Mouse (Mus musculus) thymus, adult 2 months (tissue): ENCODE results near the gene Tcp11l1. TPM values are rescaled to one million over a fixed set of nuclear protein-coding genes. Genes with fewer than 3 reads are reported as not detected.

Experiments used
- DNase-seq: peaks from one replicate; pipeline ENCODE4 v3.0.0; 2021
- H3K27ac ChIP-seq: fragments of 200-500 bp; 2 replicates; pipeline ENCODE4 v1.5.1; 2012; ENCODE audit warnings: low read length, control low read depth; ENCODE audit not compliant: control insufficient read depth, insufficient read depth
- H3K27me3 ChIP-seq: fragments of 200-500 bp; 2 replicates; pipeline ENCODE4 v1.6.1; 2012; ENCODE audit warnings: mild to moderate bottlenecking, low read length, moderate library complexity, mixed read lengths; ENCODE audit not compliant: control insufficient read depth, insufficient read depth
- H3K36me3 ChIP-seq: fragments of 200-500 bp; 2 replicates; pipeline ENCODE4 v1.6.1; 2012; ENCODE audit warnings: mild to moderate bottlenecking, low read length, moderate library complexity; ENCODE audit not compliant: control insufficient read depth, insufficient read depth
- H3K4me1 ChIP-seq: fragments of 200-500 bp; replicated peaks from 2 replicates; pipeline ENCODE4 v1.6.1; 2012; ENCODE audit warnings: low read length; ENCODE audit not compliant: control insufficient read depth, insufficient read depth
- H3K4me3 ChIP-seq: fragments of 200-500 bp; 2 replicates; pipeline ENCODE4 v1.5.1; 2012; ENCODE audit warnings: mild to moderate bottlenecking, low read length, control low read depth, moderate library complexity; ENCODE audit not compliant: control insufficient read depth, insufficient read depth
- CTCF ChIP-seq: fragments of 200-500 bp; IDR thresholded peaks from 2 replicates; pipeline ENCODE4 v1.5.1; 2012; ENCODE audit warnings: mild to moderate bottlenecking, control low read depth, low read length, moderate library complexity, borderline replicate concordance; ENCODE audit not compliant: control insufficient read depth, poor library complexity, insufficient read depth; ENCODE audit errors: extremely low read depth
- POLR2A ChIP-seq: fragments of 200-500 bp; IDR thresholded peaks from 2 replicates; pipeline ENCODE4 v1.6.1; 2012; ENCODE audit warnings: mild to moderate bottlenecking, low read length, control low read depth, moderate library complexity; ENCODE audit not compliant: control insufficient read depth, poor library complexity, insufficient read depth; ENCODE audit errors: extremely low read depth
- WGBS: fragments of 180-500 bp; shearing (Covaris S2); methylation state at CpG from one replicate; pipeline ENCODE4 v1.1.7; 2018; 5-methylcytosine and 5-hydroxymethylcytosine counted together
- polyA plus RNA-seq: library from polyadenylated mRNA; depleted of rRNA; stranded (reverse); fragments of >200 nt; gene quantifications from 2 replicates; pipeline ENCODE4 v1.2.3, GENCODE M21; 2012

The Tcp11l1 gene
- polyA plus RNA-seq, 1 experiment: 2.0 TPM

DNA sequence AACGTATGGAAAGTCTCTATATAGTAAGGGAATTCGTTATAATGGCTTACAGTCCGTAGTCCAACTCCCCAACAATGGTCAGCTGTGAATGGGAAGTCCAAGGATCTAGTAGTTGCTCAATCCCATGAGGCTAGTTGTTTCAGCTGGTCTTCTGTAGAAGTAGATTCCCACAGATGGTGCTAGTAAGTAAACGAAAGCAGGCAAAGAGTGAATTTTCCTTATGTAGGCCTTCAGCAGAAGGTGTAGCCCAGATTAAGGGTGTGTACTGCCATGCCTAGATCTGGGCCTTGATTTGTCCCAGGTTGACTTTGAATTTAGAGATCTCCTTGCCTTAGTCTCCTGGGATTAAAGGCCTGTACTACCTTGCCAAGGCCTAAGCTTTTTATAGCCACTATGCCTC lies 4.3 kb upstream of the Tcp11l1 start, which contains the start of gene Pin1rt1:
TSS of gene Pin1rt1 (minus strand) at position 101 of the 400 bp plus-strand sequence.
- DNase-seq: no peak
- H3K36me3 ChIP-seq: no peaks in the 10 kb centered on the region
- H3K27ac ChIP-seq: no peak within 1 kb of the TSS
- H3K4me3 ChIP-seq: no peak within 1 kb of the TSS
- WGBS: 94% methylated on average over 4 of the region's 4 CpGs
- H3K4me1 ChIP-seq: peaks cover 9% of the 10 kb centered on the region; the same call in 1 of the 2 replicates
- TF ChIP-seq CTCF (no peak), POLR2A (no peak)
- peaks cover 9% of the 10 kb centered on the region; the same call in 1 of the 2 replicates for H3K27me3 ChIP-seq

DNA sequence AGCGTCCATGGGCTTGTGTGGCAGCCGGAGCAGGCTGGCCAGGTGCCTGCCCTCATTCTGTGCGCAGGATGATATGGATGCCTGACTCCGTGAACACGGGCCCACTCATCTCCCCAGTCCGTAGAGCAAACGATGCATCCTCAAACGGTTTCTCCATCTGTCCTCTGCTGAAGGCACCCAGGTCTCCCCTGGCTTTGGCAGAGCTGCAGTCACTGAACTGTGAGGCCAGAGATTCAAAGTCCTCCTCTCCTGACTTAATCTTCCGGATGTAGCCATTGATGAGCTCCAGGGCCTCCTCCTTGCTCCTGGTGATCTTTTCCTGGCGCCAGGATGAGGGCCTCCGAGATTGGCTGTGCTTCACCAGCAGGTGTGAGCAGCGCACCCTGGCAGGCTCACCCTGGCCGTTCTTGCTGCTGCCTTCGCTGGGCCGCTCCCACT lies 2.3 kb upstream of the Tcp11l1 start:
- Histone ChIP-seq H3K27ac (no peak overlapping the region), H3K4me3 (no peak overlapping the region), H3K4me1 (peaks cover 9% of the 10 kb centered on the region; the same call in 1 of the 2 replicates), H3K27me3 (peaks cover 18% of the 10 kb centered on the region), H3K36me3 (no peaks in the 10 kb centered on the region)
- DNase-seq: no peak
- WGBS: 91% methylated on average over 15 of the region's 15 CpGs
- TF ChIP-seq CTCF (no peak), POLR2A (no peak)

DNA sequence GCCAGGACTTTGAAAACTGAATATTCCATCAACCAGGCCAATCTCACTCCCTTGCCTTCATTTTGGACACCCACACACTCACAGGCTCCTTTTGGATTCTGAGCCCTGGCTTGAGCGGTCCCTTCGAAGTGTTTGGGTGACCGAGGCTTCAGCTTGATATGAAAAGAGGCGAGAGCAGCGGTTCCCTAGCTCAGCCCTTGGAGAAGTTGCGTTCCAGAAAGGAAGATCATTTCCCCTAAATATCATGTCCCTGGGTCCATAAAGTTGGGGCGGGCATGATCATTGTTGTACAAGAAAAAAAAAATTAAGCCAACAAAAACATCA lies 479 bp upstream of the Tcp11l1 start:
- H3K36me3 ChIP-seq: no peaks in the 10 kb centered on the region
- DNase-seq: no peak
- TF ChIP-seq CTCF (no peak), POLR2A (no peak)
- peaks cover 9% of the 10 kb centered on the region; the same call in 1 of the 2 replicates for H3K4me1 ChIP-seq
- WGBS: 17% methylated on average over 7 of the region's 7 CpGs
- H3K27ac ChIP-seq: no peak overlapping the region
- H3K27me3 ChIP-seq: peaks cover 18% of the 10 kb centered on the region
- peak overlapping the region; percentile 52 for H3K4me3 ChIP-seq

DNA sequence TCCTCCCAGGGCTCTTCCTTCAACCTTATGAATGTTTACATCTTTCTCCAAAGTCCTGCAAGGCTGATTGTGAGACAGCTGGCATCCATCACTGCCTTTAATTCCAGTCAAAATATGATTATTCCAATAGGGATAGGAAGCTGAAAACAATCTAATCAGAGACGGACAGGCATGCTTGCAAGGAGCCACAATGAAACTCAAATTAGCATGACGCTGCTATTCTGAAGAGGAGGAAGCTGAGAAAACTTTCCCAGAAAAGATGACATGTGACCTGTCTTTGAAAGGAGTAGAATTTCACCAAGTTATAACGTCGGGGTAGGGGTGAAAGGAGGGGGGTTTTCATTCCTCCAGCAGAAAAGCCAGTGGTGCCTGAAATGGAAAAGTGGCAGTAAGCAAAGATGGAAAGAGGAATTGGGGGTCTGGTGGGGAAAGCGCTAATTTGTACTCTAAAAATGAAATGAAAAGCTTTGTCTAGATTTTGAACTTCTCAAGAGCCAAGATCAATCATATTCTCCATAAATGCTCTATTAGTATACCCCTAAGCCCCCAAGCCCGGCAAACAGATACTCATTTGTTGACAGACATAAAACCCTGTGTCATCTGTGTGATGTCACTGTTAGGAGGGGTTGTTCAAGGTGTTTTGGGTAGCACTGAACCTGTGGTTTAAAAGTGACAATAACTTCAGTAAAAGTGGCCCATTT lies 1.1 kb downstream of the Tcp11l1 start:
- 15% methylated on average over 6 of the region's 6 CpGs for WGBS
- peaks cover 9% of the 10 kb centered on the region; the same call in 1 of the 2 replicates for H3K4me1 ChIP-seq
- no peak overlapping the region for H3K27ac ChIP-seq
- H3K27me3 ChIP-seq: peaks cover 18% of the 10 kb centered on the region
- DNase-seq: no peak
- no peak overlapping the region for H3K4me3 ChIP-seq
- TF ChIP-seq CTCF (no peak), POLR2A (no peak)
- no peaks in the 10 kb centered on the region for H3K36me3 ChIP-seq

DNA sequence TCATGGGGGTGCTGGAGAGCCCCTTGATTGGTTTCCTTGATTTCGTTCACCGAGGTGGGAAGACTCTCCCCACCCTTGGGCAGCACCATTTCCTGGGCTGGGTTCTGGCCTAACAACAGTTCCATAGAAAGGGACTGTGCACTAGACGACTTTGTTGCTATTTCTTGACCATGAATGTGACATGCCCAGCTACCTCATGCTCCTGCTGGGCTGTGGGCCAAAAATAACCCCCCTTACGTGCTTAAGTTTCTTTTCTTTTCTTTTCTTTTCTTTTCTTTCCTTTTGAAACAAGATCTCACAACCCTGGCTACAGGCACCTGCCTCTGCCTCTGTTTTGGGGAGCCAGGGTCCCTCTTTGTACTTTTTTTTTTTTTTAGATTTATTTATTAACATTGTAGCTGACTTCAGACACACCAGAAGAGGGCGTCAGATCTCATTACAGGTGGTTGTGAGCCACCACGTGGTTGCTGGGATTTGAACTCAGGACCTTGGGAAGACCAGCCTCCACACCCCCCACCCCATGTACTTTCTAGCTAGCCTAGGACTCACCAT lies 2.1 kb downstream of the Tcp11l1 start:
- Histone ChIP-seq H3K36me3 (no peaks in the 10 kb centered on the region), H3K4me3 (no peak overlapping the region)
- 71% methylated on average over 6 of the region's 6 CpGs for WGBS

DNA sequence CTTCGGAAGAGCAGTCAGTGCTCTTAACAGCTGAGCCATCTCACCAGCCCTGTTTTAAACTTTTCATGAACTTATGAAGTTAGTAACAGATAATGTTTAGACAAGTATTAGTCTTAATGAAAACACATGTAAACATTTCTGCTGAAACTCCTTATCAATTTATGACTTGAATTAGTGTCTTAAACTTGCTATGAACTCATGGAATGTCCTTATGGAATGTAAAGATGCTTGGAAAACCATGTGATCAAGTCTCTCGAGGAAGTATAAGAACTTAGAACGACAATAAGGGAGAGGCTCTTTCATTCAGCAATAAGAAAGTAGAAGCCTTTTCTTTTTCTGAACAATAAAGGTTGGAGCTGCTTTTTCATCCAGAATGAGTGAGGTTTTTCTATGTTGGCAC lies 7.6 kb downstream of the Tcp11l1 start:
- H3K4me1 ChIP-seq: no peaks in the 10 kb centered on the region
- WGBS: 91% methylated on average over 3 of the region's 3 CpGs
- H3K27ac ChIP-seq: no peak overlapping the region
- no peak overlapping the region for H3K4me3 ChIP-seq
- no peaks in the 10 kb centered on the region for H3K27me3 ChIP-seq
- no peak for TF ChIP-seq CTCF
- no peaks in the 10 kb centered on the region for H3K36me3 ChIP-seq
- DNase-seq: no peak

More for the DNA sequence above, 2.1 kb downstream of the Tcp11l1 start:
- no peak for DNase-seq
- Histone ChIP-seq H3K27me3 (peaks cover 18% of the 10 kb centered on the region), H3K27ac (no peak overlapping the region), H3K4me1 (peaks cover 9% of the 10 kb centered on the region; the same call in 1 of the 2 replicates)
- TF ChIP-seq CTCF (no peak), POLR2A (no peak)

DNA sequence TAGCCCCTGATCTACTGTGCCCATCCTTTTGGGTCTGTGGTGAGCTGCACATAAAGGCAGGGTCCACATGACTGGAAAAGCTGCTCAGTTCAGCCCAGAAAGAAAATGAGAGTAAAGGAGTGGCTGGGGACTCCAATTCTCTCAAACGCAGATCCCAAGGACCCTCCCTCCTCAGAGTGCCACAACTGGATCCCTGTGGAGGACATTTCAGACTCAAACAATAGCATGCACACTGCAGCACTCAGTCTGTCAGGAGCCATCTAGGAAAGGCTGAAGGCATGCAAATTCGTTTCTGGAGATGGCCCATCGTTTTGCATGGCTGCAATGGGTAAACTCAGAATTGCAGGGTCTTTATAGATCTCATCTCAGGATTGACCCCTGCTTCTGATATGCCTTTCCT lies 8.8 kb downstream of the Tcp11l1 start:
- H3K36me3 ChIP-seq: no peaks in the 10 kb centered on the region
- no peak for DNase-seq
- no peaks in the 10 kb centered on the region for H3K27me3 ChIP-seq
- H3K4me1 ChIP-seq: no peaks in the 10 kb centered on the region
- H3K27ac ChIP-seq: no peak overlapping the region
- TF ChIP-seq POLR2A (no peak), CTCF (no peak)
- 94% methylated on average over 3 of the region's 3 CpGs for WGBS
- no peak overlapping the region for H3K4me3 ChIP-seq
